Mouse (Mus musculus): ENCODE measurements around the gene Tnfrsf23.
"Not testable (repeated sequence)": the region's sequence is repeated elsewhere in the genome, so short reads cannot be mapped to it uniquely, and the experiment has no call there.

The Tnfrsf23 gene

DNA sequence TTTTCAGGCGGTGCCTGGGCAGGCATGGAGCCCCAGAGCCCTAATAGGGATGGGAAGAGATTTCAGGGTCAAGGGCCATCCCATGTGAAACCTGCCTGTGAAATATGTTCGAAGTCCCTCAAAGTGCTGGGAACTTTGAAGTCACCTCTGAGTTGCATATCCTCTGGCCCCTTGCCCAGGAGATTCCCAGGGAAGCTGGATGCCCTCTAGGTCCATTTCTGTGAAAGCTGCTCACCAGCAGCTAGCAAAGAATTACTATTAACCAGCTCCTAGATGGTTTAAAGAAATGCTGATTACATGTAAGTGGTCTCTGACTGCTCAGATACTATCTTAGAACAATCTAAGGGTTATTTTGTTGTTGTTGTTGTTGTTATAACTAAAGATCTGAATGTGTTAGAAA is 1.1 kb downstream of the Tnfrsf23 start:
- DNase-seq (ENCODE audit: low read depth, low spot score), result not testable (repeated sequence)

DNA sequence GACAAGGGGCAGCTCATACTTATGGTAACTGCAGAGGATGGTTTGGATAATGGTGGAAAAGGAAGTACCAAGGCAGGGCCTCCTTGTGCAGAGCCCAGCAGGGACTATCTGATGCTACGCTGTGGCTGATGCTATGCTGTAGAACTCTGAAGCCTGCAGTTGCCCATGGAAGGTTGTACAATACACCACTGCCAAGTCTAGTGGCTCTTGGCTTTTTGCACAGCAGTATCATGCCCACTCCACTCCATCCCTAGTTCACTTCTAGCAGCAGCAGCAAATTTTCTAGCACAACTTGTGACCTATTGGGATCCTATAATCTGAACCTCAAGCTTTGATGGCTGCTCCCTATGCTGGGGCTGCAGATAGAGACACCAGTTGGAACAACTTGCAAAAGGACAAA is 4.1 kb downstream of the Tnfrsf23 start:
- DNase-seq (ENCODE audit: low read depth, low spot score), result no peak

DNA sequence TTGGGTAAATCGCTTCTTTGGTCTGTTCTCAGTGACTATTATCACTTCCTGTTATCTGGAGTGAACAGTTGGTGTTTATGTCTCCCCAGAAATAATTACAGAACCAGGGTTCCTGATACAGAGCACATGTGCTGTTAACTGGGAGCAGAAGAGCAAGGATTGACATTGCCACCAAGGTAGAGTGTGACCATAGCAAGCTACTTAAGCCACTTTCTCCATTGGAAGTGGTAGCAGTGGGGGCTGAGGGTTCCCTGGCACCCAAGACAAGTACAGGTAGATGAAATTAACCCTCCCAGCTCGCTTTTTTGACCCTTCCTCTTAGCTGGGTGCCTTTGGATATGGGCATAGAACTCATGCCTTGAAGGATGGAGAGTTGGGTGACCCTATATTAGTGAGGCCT is 4.8 kb downstream of the Tnfrsf23 start:
- not testable (repeated sequence) for DNase-seq (ENCODE audit: low read depth, low spot score)

DNA sequence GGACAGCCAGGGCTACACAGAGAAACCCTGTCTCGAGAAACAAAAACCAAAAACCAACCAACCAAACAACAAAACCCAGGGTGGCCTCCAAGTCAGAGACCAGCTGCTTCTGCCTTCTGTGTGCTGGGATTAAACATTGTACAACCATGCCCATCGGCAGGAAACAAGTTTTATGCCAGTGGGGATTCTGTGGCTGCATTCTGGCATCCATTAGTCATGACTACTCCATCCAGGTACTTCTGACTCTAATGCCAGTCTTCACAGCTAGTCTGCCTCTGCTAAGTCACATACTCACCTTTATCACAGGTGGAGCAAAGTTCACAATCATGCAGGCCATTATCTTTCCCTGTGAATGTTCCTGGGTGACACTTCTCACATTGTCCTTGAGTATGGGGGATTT is 6.0 kb downstream of the Tnfrsf23 start:
- DNase-seq (ENCODE audit: low read depth, low spot score), result not testable (repeated sequence)

DNA sequence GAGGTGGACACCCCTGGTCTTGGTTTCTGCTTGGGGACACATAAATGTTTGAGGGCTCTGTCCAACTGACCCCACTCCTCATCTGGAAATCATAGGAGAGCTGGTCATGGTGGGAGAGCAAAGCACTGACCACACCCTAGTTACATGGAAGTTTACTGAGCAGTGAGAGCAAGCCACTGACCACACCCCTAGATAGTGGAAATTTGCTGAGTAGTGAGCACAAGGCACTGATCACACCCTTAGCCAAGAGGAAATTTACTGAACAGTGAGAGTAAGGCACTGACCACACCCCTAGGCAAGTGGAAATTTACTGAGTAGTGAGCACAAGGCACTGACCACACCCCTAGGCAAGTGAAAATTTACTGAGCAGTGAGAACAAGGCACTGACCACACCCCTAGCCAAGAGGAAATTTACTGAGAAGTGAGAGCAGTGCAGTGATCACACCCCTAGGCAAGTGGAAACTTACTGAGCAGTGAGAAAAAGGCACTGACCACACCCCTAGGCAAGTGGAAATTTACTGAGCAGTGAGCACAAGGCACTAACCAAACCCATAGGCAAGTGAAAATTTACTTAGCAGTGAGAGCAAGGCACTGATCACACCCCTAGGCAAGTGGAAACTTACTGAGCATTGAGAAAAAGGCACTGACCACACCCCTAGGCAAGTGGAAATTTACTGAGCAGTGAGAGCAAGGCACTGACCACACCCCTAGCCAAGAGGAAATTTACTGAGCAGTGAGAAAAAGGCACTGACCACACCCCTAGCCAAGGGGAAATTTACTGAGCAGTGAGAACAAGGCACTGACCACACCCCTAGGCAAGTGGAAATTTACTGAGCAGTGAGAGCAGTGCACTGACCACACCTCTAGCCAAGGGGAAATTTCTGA is 19.0 kb downstream of the Tnfrsf23 start:
- DNase-seq (ENCODE audit: low read depth, low spot score), result no peak

DNA sequence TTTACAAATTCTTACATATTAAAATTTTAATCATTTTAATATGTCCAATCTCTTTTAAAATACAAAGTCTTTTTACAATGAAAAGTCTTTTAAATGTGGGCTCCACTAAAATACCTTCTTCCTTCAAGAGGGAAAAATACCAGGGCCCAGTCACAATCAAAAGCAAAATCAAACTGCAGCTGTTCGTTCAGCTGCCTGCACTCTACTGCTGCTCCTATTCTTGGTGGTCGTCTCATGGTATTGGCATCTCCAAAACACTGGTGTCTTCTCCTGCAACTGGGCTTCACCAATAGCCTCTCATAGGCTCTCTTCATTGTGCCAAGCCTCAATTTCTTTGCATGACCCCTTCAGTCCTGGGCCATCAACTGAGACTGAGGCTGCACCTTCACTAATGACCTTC is 22.2 kb downstream of the Tnfrsf23 start:
- DNase-seq (ENCODE audit: low read depth, low spot score), result no peak

DNA sequence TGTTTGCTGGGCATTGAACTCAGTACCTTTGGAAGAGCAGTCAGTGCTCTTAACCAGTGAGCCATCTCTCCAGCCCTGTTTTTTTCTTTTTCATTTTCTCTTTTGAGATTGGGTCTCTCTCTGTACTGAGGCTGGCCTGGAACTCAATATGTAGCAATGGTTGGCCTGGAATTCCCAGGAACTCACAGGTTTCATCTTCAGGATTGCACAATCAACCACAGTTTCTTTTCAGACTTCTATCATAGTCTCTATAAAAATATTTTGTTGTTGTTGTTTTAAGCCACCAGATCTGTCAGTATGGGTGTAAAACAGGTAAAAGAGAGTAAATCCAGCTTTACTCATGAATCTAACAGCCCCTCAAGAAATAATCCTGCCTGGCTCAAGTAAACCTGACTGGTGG is 24.9 kb downstream of the Tnfrsf23 start:
- DNase-seq (ENCODE audit: low read depth, low spot score), result no peak

DNA sequence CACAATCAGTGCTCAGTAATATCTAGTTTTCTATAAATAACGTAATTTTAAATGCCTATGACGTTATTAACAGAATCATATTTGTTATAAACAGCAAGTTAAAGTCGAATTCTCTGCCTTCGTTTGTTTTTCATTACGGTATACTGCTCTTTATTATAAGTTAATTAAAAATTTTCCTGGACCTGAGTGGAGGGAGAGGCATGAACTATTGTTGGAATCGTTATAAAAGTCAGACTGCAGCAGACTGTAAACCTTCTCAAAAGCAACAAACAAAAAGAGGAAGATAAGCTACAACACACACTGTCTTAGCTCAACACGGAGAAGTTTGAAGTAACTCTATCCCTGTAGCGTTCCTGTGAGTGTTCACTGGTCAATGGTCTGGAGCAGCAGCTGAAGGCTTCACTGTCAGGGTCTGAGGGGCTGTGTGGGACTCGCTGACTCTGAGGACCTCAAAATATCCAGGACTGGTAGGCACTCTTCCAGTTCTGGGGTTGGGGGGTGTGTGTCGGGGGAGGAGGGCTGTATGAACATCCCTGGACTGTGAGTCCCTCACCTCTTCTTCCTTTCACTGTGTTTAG is 35.8 kb downstream of the Tnfrsf23 start:
- not testable (repeated sequence) for DNase-seq (ENCODE audit: low read depth, low spot score)

DNA sequence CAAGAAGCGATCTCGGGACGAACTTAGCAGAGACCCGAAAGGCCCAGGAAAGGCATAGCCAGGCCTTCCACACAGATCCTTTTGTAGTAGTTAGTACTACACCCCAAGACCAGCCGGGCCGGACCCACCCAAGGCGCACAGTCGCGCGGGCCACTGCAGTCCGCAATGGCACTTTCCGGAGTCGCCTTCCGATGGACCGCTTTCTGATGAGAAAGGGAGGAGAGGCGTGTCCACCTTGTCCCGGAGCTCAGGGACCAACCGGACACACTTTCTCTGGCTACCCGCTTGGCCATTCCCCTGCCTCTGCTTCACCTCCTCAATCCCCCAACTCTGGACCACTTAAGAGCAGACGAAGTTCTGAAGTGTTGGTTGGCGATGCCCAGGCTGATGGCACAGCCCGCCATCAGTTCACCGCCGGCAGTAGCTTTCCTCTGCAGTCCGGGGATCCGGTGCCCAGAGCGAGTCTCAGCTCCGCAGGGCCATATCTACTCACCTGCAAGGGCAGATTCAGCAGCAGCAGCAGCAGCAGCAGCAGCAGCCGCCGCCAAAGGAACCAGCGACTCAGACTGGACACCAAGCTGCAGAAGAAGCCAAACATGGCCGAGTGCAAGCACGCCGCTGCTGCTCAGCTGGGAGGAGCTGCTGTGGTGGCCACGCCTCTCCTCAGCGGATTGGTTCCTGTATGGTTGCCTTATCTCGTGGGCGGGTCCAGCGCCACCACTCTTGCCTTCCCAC is 36.5 kb downstream of the Tnfrsf23 start, which contains the start of gene Tnfrsf22:
TSS of gene Tnfrsf22 (minus strand) at position 628 of the 735 bp plus-strand sequence.
- peak; percentile 82 for DNase-seq (ENCODE audit: low read depth, low spot score)

DNA sequence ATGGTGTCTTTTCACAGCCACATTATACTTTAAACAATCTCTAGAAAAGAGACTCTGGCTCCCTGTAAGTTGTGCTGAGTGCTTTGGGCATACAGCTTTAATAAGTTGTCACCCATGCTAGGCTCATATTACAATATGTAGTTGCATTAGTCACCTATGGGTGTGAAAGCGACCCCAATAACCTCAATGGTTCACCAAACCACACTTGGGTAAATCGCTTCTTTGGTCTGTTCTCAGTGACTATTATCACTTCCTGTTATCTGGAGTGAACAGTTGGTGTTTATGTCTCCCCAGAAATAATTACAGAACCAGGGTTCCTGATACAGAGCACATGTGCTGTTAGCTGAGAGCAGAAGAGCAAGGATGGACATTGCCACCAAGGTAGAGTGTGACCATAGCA is 41.7 kb downstream of the Tnfrsf23 start:
- DNase-seq (ENCODE audit: low read depth, low spot score), result not testable (repeated sequence)

DNA sequence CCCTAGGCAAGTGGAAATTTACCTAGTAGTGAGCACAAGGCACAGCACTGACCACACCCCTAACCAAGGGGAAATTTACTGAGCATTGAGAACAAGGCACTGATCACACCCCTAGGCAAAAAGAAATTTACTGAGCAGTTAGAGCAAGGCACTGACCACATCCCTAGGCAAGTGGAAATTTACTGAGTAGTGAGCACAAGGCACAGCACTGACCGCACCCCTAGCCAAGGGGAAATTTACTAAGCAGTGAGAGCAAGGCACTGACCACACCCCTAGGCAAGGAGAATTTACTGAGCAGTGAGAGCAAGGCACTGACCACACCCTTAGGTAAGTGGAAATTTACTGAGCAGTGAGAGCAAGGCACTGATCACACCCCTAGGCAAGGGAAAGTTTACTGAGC is 49.0 kb downstream of the Tnfrsf23 start:
- DNase-seq (ENCODE audit: low read depth, low spot score), result no peak

DNA sequence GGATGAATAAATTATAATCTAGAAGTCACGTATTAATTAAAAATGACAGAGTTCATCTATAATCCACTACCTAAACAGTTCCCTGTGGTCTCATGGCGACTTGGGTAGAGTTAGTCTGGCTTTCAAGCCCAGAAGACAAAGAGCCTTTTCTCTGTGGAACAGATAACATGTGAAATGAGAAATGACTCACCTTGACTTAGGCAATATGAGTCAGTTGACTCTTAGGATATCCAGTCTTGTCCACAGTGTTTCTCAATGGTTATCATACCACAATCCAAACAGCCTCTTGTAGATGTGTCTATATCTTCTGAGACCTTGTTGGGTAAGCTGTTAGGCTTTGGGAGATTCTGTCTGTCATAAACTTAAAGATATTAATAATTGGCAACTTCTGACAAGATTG is 54.2 kb downstream of the Tnfrsf23 start:
- DNase-seq (ENCODE audit: low read depth, low spot score), result no peak

DNA sequence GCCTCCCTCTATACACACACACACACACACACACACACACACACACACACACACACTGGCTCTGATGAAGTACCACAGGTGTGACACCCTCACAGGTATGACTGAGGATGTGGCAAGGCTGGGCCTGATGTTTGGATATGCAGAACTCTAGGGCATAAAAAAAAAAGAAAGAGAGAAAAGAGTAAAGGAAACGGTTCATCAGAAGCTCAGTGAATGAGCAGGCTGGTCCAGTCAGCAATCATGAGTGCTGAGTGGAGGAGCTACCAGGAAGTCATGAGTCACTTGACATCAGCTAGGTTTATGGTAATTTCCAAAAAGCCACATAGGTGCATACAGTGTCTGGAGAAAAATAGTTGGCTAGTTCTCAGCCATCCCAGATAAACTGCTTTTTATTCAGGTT is 56.2 kb downstream of the Tnfrsf23 start:
- no peak for DNase-seq (ENCODE audit: low read depth, low spot score)

DNA sequence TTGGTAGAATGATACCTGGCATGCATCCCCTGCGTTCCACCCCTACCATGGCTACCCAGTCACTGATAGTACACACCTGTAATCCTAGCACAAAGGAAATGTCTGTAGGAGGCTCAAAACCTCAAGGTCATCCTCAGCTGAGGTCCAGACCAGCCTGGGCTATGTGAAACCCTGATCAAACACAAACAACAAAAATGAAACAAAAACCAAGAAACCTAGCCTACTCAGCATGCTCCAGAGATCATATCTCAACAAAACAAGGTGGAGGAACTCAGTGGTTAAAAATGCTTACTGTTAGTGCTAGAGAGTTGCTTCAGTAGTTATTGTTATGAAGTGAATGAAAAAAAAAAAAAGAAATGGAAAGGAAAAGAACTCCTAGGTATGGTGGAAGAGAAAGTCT is 57.1 kb downstream of the Tnfrsf23 start, which contains the start of gene Tnfrsf26:
TSS of gene Tnfrsf26 (minus strand) at position 183 of the 400 bp plus-strand sequence.
- DNase-seq (ENCODE audit: low read depth, low spot score), result no peak

DNA sequence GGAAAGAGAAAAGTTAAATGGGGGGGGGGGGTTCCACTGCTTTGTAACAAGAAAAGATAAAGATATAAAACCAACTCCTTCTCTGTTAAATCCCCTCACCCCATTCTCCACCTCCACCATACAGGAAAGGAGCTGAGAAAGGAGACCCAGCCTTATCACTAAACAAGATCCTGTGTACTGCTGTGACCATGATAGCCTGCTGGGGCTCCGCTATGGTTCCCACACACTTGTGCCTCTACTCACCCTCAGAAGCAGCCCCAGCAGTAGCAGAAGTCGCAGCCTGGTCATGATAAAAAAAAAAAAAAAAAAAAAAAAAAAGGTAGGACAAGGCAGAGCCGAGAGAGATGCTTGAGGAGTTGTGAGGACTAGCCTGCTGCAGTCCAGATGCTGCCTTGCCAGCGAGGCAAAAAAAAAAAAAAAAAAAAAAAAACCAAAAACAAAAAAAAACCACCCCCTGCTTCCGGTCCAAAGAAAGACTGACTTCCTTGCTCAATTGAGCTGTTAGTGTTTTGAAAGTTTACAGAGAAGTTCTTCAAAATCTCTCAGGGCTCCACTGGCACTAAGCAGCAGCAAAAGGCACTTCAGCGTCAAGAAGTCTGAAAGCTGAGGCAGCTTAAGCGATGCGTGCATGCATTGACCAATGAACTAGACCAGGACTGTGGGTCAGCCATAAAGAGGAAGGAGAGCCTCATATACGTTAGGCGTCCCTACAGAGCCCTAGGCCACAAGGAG is 58.0 kb downstream of the Tnfrsf23 start:
- DNase-seq (ENCODE audit: low read depth, low spot score), result no peak

DNA sequence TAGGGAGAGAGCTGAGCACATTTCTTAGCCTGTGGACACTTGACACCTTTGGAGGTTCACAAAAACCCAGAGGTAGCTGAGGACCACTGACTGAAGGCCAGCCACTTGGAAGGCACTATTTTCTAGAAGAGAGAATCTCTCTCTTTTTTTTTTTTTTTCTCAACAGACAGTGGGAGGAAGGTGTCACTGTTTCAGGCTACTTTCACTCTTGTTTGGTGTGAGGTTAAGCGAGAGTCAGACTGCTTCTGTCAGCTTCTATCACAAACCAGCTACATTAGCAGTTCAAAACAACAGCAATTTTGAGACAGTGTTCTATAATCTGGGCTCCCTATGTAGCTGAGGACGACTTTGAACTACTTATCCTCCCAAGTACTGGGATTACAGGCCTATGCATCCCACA is 59.5 kb downstream of the Tnfrsf23 start:
- no peak for DNase-seq (ENCODE audit: low read depth, low spot score)

DNA sequence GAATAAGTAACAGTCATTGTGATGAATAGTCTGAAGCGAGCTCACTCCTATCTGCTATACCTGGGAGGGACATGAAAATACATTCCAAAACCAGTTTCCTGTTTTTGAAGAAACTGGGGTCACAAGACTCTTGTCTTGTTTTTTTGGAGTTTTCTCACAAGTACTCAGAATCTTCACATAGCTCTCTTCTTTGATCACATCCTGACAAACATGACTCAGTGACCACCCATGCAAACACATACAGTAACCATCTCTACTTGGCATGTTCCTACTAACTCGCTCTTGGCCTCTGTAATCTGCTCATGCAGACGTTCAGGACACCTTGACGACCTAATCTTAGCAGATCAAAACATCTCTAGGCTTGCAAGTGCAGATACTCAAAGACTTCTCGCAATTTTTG is 60.5 kb downstream of the Tnfrsf23 start:
- no peak for DNase-seq (ENCODE audit: low read depth, low spot score)

DNA sequence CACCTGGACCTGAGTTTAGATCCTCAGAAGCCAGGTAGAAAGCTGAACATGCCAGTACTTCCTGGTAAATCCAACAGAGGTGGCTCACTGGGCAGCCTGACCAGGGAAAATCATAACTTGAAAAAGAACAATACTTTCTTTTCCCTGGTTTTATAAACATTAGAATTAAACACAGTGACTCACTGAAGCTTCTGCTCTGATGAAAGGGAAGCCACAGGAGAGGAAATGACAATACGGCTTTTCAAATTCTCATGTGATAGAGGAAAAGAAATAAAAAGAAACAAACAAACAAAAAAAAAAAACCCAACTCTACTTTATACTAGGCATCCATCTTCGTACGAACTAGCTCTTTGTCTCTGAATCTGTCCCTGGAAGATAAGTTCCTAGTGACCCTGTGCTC is 61.1 kb downstream of the Tnfrsf23 start:
- DNase-seq (ENCODE audit: low read depth, low spot score), result no peak

DNA sequence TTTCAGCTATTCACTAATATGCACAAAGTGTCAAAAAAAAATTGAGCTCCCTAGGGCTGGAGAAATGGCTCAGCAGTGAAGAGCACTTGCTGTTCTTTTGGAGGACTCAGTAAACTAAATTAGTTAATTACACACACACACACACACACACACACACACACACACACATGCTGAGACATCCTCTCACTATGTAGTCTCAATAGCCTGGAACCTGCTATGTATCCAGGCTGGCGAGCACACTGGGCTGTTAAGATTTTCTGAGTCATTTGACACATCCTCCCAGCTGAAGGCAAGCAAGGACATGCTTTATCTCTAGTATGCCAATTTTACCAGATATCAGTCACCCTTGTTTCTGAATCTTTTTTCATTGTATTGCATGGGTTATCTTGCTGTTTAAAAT is 64.7 kb downstream of the Tnfrsf23 start:
- DNase-seq (ENCODE audit: low read depth, low spot score), result no peak
